25 mouse cellular contexts compared by ENCODE assay signal in the genomic region with DNA sequence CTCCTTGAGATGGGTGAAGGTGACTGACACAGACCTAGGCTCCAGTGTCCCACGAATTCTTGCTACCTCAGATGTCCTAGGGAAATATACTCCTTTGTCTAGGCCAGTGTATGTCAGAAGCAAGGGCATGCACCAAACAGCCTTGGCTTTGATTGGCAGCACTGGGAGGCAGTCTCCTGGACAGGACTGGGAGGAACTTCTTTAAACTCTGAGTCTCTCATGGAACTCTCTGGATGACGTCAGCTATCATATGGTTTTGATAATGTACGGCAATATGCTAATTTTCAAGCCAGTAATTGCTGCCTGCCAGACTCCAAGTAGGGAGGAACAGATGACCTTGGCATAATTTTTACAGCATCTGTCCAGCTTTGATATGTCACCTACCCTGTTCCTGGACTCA.
A peak's percentile ranks its signal among the peaks of the same experiment; 100 is the strongest.
DNase-seq lines count a peak whose midpoint lies in the region; ATAC-seq and TF ChIP-seq lines count a peak whose summit lies in the region.
"Had no signal": no experiment of that assay in that cellular context is flagged by ENCODE, and none has a peak within 500 bp of the region (broad histone marks: within the 10 kb centered on the region; RNA-seq: fewer than 3 reads in every experiment).

No protein-coding gene starts in this region.

- TF ChIP-seq CTCF in forebrain, postnatal 0 days (IDR thresholded peaks at IDR 0.05; ENCODE audit: low read depth), result no peak

- no peak overlapping the region for H3K27ac ChIP-seq in forebrain, embryonic 14.5 days (ENCODE audit: low read depth, low read length)
- no peak overlapping the region for H3K27ac ChIP-seq in forebrain, postnatal 0 days (ENCODE audit: low read depth, low read length)
- peak overlapping the region; percentile 47; the same call in 1 of the 2 replicates for H3K27ac ChIP-seq in embryonic facial prominence, embryonic 12.5 days
- no peak overlapping the region for H3K27ac ChIP-seq in limb, embryonic 11.5 days (replicated peaks; ENCODE audit: low read depth, low read length)
- H3K27ac ChIP-seq: heart, adult 2 months; limb, embryonic 15.5 days; liver, embryonic 13.5 days; midbrain, embryonic 12.5 days had no signal

- no peak overlapping the region for H3K4me3 ChIP-seq in forebrain, embryonic 14.5 days (ENCODE audit: low read depth, low read length)
- no peak overlapping the region for H3K4me3 ChIP-seq in forebrain, postnatal 0 days (ENCODE audit: low read depth, low read length)
- no peak overlapping the region for H3K4me3 ChIP-seq in embryonic facial prominence, embryonic 12.5 days
- no peak overlapping the region for H3K4me3 ChIP-seq in limb, embryonic 11.5 days (ENCODE audit: low read depth, low read length)
- H3K4me3 ChIP-seq: heart, adult 2 months; heart, embryonic 12.5 days; limb, embryonic 15.5 days; liver, embryonic 13.5 days; megakaryocyte, embryonic 14.5 days; midbrain, embryonic 12.5 days had no signal

- H3K9me3 ChIP-seq in forebrain, embryonic 14.5 days (replicated peaks; ENCODE audit: control insufficient read depth, low read length), result no peaks in the 10 kb centered on the region
- H3K9me3 ChIP-seq in forebrain, postnatal 0 days (ENCODE audit: low read length), result no peaks in the 10 kb centered on the region
- H3K9me3 ChIP-seq in embryonic facial prominence, embryonic 12.5 days, result no peaks in the 10 kb centered on the region
- H3K9me3 ChIP-seq in limb, embryonic 11.5 days (ENCODE audit: control insufficient read depth, low read length), result no peaks in the 10 kb centered on the region; the same call in 1 of the 2 replicates
- H3K9me3 ChIP-seq: limb, embryonic 15.5 days; midbrain, embryonic 12.5 days had no signal

- H3K9ac ChIP-seq in forebrain, embryonic 14.5 days (ENCODE audit: low read length), result no peak overlapping the region
- H3K9ac ChIP-seq in forebrain, postnatal 0 days, result no peak overlapping the region
- H3K9ac ChIP-seq in embryonic facial prominence, embryonic 12.5 days, result no peak overlapping the region
- H3K9ac ChIP-seq in limb, embryonic 11.5 days (ENCODE audit: low read length), result no peak overlapping the region
- H3K9ac ChIP-seq: heart, embryonic 12.5 days; limb, embryonic 15.5 days; liver, embryonic 13.5 days; midbrain, embryonic 12.5 days had no signal

- H3K4me2 ChIP-seq in forebrain, embryonic 14.5 days (ENCODE audit: low read length), result no peak overlapping the region
- H3K4me2 ChIP-seq in forebrain, postnatal 0 days (ENCODE audit: low read depth), result no peak overlapping the region
- 0 out of 2 replicates have a peak overlapping the region, but pooled peaks have one; percentile 3 for H3K4me2 ChIP-seq in embryonic facial prominence, embryonic 12.5 days (replicated peaks)
- no peak overlapping the region for H3K4me2 ChIP-seq in limb, embryonic 11.5 days (ENCODE audit: low read depth, severe bottlenecking)
- H3K4me2 ChIP-seq: heart, embryonic 12.5 days; limb, embryonic 15.5 days; liver, embryonic 13.5 days; midbrain, embryonic 12.5 days had no signal

- H3K4me1 ChIP-seq in forebrain, embryonic 14.5 days (ENCODE audit: control insufficient read depth, insufficient read depth, low read length), result no peaks in the 10 kb centered on the region
- no peaks in the 10 kb centered on the region for H3K4me1 ChIP-seq in forebrain, postnatal 0 days (ENCODE audit: insufficient read depth)
- peaks cover 8% of the 10 kb centered on the region; the same call in 1 of the 2 replicates for H3K4me1 ChIP-seq in embryonic facial prominence, embryonic 12.5 days
- H3K4me1 ChIP-seq in limb, embryonic 11.5 days (ENCODE audit: control insufficient read depth, insufficient read depth, low read length), result no peaks in the 10 kb centered on the region
- H3K4me1 ChIP-seq: heart, embryonic 12.5 days; liver, embryonic 13.5 days; megakaryocyte, embryonic 14.5 days; midbrain, embryonic 12.5 days had no signal

- 77% methylated on average over 3 of the region's 3 CpGs for WGBS in forebrain, embryonic 14.5 days
- WGBS in forebrain, postnatal 0 days, result 51% methylated on average over 3 of the region's 3 CpGs
- WGBS in embryonic facial prominence, embryonic 12.5 days, result 28% methylated on average over 3 of the region's 3 CpGs
- 40% methylated on average over 3 of the region's 3 CpGs for WGBS in limb, embryonic 11.5 days

- peak; percentile 5 for DNase-seq in forebrain, embryonic 14.5 days (ENCODE audit: low spot score)
- no peak for DNase-seq in forebrain, postnatal 0 days
- peak; percentile 36 for DNase-seq in embryo, embryonic 10.5 days (ENCODE audit: low spot score)
- peak; percentile 23 for DNase-seq in limb, embryonic 11.5 days (ENCODE audit: low spot score)
- DNase-seq in kidney, adult 18-20 months, result no peak
- DNase-seq in heart, postnatal 4 days, result no peak
- DNase-seq in frontal cortex, adult 2 months (ENCODE audit: extremely low spot score in 1 of 2, low spot score in 1 of 2), result no peak
- DNase-seq: adrenal gland, postnatal 14 days; cerebellum, adult 18-20 months; heart, adult 2 months; kidney, adult 9 months; kidney, postnatal 10 days; liver, embryonic 13.5 days; lung, adult 18-20 months; lung, postnatal 4 days; spleen, adult 18-20 months; thymus, postnatal 25 days had no signal

- H3K27me3 ChIP-seq in forebrain, embryonic 14.5 days (replicated peaks; ENCODE audit: control insufficient read depth, insufficient read depth, low read length), result no peaks in the 10 kb centered on the region
- no peaks in the 10 kb centered on the region for H3K27me3 ChIP-seq in forebrain, postnatal 0 days (ENCODE audit: insufficient read depth, low read length)
- no peaks in the 10 kb centered on the region for H3K27me3 ChIP-seq in embryonic facial prominence, embryonic 12.5 days
- no peaks in the 10 kb centered on the region for H3K27me3 ChIP-seq in limb, embryonic 11.5 days (ENCODE audit: control insufficient read depth, insufficient read depth, low read length)
- H3K27me3 ChIP-seq: heart, embryonic 12.5 days; limb, embryonic 15.5 days; liver, embryonic 13.5 days; megakaryocyte, embryonic 14.5 days; midbrain, embryonic 12.5 days had no signal

- no peaks in the 10 kb centered on the region for H3K36me3 ChIP-seq in forebrain, embryonic 14.5 days (ENCODE audit: control insufficient read depth, insufficient read depth, low read length)
- no peaks in the 10 kb centered on the region for H3K36me3 ChIP-seq in forebrain, postnatal 0 days (ENCODE audit: insufficient read depth)
- no peaks in the 10 kb centered on the region for H3K36me3 ChIP-seq in embryonic facial prominence, embryonic 12.5 days
- no peaks in the 10 kb centered on the region for H3K36me3 ChIP-seq in limb, embryonic 11.5 days (ENCODE audit: control insufficient read depth, insufficient read depth, low read length)
- H3K36me3 ChIP-seq: heart, embryonic 12.5 days; limb, embryonic 15.5 days; liver, embryonic 13.5 days; midbrain, embryonic 12.5 days had no signal

- no peak for ATAC-seq in forebrain, embryonic 14.5 days
- ATAC-seq in forebrain, postnatal 0 days, result no peak
- ATAC-seq in embryonic facial prominence, embryonic 12.5 days (ENCODE audit: insufficient number of reproducible peaks, insufficient read depth, low FRiP score, low TSS enrichment), result peak; percentile 70
- ATAC-seq in limb, embryonic 11.5 days (ENCODE audit: insufficient number of reproducible peaks, low FRiP score, low TSS enrichment, low read depth), result peak; percentile 26; the same call in 1 of the 2 replicates
- ATAC-seq: hindbrain, embryonic 16.5 days; lung, postnatal 0 days; Patski had no signal

Comparison
In these comparisons a context has a peak if more than half of its experiments do, and no peak if none do; other contexts are left out.
1. DNase-seq: peak in forebrain, embryonic 14.5 days (single experiment), embryo, embryonic 10.5 days (single experiment) and limb, embryonic 11.5 days (single experiment); none in forebrain, postnatal 0 days (single experiment), kidney, adult 18-20 months (single experiment), heart, postnatal 4 days (single experiment) and frontal cortex, adult 2 months (0 of 2).
2. ATAC-seq: peak in embryonic facial prominence, embryonic 12.5 days (single experiment) and limb, embryonic 11.5 days (single experiment); none in forebrain, embryonic 14.5 days (single experiment) and forebrain, postnatal 0 days (single experiment).